Mouse (Mus musculus) T-helper 1 cell (primary cell): ENCODE measurements around the gene Rpl36-ps4.
"Not testable (repeated sequence)": the region's sequence is repeated elsewhere in the genome, so short reads cannot be mapped to it uniquely, and the experiment has no call there.

ENCODE experiments used
- in situ Hi-C: fragments of 300-600 bp; cut with MboI, MseI; formaldehyde crosslinking; loops from one replicate; pipeline ENCODE4 v1.15.1; 2025; ENCODE audit warnings: high pct_unique_total_duplicates

Rpl36-ps4 gene

DNA sequence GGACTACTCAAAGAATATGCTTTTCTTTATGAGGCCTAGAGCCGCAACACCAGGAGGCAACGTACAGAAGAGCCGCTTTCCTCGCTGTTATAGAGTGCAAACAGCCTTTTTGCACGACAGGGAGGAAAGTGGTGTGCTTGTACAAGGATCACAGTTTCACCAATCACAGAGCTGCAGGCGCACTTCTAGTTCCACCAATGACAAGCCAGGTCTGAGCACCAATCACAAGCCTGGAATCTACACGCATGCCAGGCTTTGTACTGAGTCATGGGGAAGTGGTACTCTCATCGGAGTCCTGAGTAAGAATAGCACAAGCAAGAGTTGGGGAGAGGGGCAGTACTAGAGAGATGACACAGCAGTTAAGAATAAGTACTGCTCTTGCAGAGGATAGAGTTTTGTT is 14.0 kb downstream of the Rpl36-ps4 start:
- in situ Hi-C loops, result no loop called here

DNA sequence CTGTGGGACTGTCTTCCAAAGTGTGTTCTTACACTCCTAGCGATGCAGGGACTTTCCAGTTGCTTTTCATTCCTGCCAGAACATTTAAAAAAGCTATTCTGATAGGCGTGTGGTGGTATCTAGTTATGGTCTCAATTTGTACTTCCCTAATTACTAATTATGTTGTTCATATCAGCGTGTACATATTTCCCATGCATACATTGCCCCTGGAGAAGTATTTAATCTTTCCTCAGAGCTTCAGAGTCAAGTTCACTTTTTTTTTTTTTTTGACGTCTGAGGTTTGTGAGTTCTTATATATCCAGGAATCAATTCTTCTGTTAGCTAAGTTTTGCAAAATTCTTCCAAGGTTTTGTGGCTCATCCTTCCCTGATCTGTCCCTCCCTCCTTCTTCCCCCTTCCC is 15.4 kb downstream of the Rpl36-ps4 start:
- in situ Hi-C loops, result no loop called here

DNA sequence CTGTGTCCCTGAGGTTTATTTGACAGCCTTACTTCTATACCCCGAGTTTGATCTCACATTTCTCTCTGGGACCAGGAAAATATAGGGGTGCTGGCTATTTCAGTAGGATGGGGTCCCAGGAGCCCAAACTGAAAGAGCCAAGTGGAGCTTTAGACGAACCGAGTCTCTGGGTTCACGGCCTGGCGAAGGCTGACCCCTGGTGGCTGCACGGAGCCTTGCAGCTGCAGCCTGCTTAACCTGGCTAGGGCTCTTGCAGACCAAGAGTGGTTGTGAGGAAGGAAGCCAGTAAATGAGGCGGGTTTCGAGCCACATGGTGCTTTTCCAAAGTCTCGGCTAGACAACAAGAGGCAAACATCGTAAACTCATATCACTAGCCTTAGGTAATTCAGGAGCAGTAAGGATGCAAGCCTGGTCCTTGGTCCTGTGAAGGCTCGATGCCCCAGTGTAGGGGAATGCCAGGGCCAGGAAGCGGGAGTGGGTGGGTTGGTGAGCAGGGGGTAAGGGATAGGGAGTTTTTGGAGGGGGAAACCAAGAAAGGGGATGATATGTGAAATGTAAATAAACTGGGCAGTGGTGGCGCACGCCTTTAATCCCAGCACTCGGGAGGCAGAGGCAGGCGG is 28.3 kb downstream of the Rpl36-ps4 start:
- in situ Hi-C loops, result no loop called here

DNA sequence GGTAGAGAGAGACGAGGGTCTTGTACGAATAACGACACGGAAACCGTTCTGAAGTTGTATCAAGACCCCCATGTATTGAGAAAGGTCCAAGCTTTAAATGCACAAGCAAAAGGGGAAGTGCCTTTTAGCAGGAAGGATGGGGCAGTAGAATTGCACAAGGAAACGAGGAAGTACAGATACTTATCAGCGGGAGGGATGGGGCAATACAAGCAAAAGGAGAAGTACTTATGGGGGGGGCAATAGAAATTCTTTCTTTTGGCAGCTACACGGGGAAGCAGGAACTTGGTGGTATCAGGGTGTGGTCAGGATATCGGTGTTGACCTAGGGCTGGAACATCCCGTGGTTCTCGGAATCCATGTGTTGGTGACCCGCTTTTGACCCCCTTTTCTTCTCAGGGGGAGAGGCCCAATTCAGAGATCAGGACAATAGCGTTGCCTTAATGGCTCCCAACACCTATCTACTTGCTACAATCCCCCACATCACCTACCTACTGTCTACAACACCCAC is 33.9 kb downstream of the Rpl36-ps4 start:
- in situ Hi-C loops, result loop anchor here (5.0 kb wide), 1 partner anchor 77 kb away; no protein-coding TSS in a partner anchor

DNA sequence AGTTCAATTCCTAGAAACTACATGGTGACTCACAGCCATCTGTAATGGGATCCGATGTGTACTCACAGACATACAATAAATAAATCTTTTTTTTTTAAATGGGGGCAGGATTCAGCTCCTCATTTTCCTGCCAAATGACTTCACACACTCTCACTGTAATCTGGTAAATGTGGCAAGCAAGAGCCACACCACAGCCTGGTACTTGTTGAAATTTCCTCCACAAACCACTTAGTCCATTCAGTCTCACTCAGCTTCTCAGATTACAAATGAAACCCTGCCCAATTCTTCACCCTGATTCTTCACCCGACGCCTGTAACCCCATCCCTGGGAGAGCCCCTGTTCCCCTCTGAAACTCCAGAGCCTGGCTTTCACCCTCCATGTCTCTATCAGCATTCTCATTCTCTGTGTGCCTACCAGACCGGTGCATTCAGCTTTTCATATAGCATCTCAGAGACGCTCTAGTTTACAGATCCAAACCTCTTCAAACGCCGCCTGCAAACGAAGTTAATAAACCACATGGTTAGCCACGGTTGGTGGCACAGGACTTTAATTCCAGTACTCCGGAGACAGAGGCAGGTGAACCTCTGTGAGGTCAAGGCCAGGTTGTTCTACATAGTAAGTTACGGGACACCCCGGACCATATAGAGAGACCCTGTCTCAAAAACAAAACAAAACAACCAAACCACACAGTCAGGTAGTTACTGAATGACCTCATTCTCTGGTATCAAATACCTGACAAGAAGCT is 36.5 kb downstream of the Rpl36-ps4 start:
- in situ Hi-C loops, result no loop called here

DNA sequence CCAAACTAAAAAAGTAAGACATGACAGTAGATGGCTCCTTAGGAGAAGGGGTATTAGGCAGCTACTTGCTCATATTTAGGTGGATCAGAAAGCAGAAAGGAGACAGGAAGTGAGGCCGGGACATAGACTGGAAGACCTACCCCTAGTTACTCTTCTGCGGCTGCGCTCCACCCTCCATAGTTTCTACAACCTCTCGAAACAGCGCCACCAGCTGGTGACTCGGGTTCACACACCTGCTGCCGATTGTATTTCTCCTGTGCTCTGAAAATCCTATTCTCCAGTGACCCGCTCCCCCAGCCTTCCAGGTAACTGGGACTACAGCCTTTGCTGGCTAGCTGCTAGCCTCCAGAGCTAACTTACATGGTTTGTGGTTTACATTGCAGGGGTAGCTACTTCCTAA is 37.5 kb downstream of the Rpl36-ps4 start:
- in situ Hi-C loops, result no loop called here

DNA sequence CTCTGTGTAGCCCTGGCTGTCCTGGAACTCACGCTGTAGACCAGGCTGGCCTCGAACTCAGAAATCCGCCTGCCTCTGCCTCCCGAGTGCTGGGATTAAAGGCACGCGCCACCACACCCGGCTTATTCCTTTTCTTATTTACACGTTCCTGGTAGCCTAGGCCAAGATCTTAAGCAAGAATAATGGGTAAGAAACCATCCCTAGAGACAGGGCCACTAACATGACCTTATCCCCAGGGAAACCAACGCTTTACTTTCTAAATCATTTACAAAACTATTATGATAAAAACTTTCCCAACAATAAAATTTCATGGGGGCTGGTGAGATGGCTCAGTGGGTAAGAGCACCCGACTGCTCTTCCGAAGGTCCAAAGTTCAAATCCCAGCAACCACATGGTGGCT is 38.6 kb downstream of the Rpl36-ps4 start:
- in situ Hi-C loops, result not testable (repeated sequence)

DNA sequence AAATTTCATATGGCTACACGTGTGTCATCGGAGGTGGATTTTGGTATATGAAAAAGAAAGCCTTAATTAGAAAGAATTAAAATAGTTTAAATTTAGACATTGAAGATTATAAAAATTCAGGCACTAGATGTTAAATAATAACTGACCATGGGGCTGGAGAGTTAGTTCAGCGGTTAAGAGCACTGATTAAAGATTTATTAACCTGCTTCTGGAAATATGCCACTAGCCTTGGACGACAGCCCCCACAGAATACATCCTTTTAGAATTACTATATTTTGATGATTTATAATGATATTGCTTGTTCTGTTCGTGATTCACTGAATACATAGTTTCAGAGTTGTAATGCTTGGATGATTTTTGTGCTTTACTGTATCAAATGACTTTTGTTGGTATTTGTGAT is 39.2 kb downstream of the Rpl36-ps4 start:
- in situ Hi-C loops, result not testable (repeated sequence)

DNA sequence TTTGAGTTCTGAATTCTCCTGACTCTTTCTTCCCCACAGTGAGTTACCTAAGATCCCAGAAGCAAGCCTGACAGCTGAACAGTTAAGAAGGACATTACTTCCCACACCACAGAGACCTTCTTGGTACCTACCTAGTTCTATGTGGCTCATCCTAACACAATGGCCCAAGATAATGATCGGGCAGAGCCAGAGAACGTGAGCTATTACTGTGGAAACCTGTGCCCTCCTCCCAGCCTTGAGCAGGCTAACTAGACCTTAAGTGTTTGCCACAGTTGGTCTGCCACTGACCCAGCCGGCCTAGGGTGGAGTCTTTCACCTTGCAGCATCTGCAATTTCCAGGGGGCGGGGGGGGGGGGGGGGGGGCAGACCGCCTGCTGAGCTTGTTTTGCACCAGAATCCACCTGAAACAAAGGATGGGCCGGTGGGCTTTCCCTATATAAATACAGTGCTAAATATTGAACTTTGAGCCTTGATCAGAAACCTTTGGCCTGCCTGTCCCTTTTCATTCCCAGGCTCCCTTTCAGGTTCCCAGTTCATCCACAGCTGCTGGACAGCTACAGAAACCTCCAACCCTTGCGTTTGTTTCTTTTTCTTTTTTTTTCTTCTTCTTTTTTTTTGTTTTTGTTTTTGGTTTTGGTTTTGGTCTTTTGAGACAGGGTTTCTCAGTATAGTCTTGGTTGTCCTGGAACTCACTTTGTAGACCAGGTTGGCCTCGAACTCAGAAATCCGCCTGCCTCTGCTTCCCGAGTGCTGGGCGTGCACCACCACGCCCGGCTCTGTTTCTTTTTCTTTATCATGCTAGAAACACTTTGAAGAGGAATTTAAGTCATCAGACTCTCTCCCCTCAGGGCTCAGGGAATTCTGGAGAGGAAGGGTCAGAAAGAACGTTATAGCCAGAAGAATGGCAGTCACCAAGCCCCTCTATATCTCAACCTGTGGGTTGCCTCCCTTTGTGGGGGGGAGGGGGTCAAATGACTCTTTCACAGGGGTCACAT is 42.6 kb downstream of the Rpl36-ps4 start:
- in situ Hi-C loops, result no loop called here

DNA sequence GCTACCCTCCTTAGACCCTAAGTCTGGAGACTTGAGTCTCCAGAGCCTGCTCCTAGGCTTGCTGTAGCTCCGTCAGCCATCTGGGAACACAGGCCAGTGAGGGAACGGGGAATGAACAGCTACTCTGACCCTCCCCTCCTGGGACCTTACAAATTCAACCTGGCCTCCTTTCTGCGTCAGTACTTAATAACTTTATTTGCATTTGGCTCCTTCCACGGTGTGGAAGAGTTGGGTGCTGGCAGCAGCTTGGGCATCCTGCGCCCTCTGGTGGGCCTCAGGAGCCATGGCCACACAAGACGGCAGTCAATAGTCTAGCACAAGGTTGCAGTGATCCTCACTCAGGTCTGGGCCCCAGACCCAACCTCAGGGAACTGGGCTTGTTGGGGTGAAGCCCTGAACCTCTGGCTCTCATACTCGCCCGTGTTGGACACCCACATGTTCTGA is 47.7 kb downstream of the Rpl36-ps4 start:
- in situ Hi-C loops, result not testable (repeated sequence)
